Mouse (Mus musculus) left cerebral cortex, postnatal 10 days (tissue): ENCODE data around the gene Ccl26. TPM values are rescaled to one million over a fixed set of nuclear protein-coding genes. Genes with fewer than 3 reads are reported as not detected.

Experiments used
- total RNA-seq, 2 experiments: library from RNA; stranded (reverse); gene quantifications; 2 replicates each; pipeline ENCODE4 v1.2.3; 2021

The Ccl26 gene
- total RNA-seq, 2 experiments from 2014 or later, result not detected

Other genes starting within 250 kb of the Ccl26 start
- gene Fkbp6, start 213.5 kb downstream of the Ccl26 start, total RNA-seq, result under 1 TPM in 1 of 2 experiments, not detected in 1; 0.65 TPM
- gene Trim50, start 210.3 kb downstream of the Ccl26 start, total RNA-seq, result not detected
- gene Nsun5, start 193.6 kb downstream of the Ccl26 start, total RNA-seq, result 10 to 100 TPM; 20.4 to 25.7 TPM
- 10 to 100 TPM; 37.5 to 39.1 TPM for gene Pom121, start 169.0 kb downstream of the Ccl26 start, total RNA-seq
- gene Hip1, start 18.4 kb downstream of the Ccl26 start, total RNA-seq, result 10 to 100 TPM; 80.5 to 85.2 TPM
- under 1 TPM in 1 of 2 experiments, not detected in 1; 0.28 TPM for gene Ccl24, start 9.5 kb upstream of the Ccl26 start, total RNA-seq
- 10 to 100 TPM; 77.6 to 82.7 TPM for gene Rhbdd2, start 69.0 kb upstream of the Ccl26 start, total RNA-seq
- gene Por, start 106.5 kb upstream of the Ccl26 start, total RNA-seq, result 10 to 100 TPM; 68.2 to 70.0 TPM
- gene Tmem120a, start 180.9 kb upstream of the Ccl26 start, total RNA-seq, result 10 to 100 TPM; 20.7 to 22.0 TPM
- not detected for gene Styxl1, start 214.8 kb upstream of the Ccl26 start, total RNA-seq
- gene Mdh2, start 214.9 kb upstream of the Ccl26 start, total RNA-seq, result 100 to 1,000 TPM; 476 to 478 TPM
- gene Srrm3, start 243.3 kb upstream of the Ccl26 start, total RNA-seq, result 10 to 100 TPM; 73.7 to 79.8 TPM